Mouse (Mus musculus) left cerebral cortex, postnatal 14 days (tissue): Measurements from ENCODE around the gene Syk. TPM values are rescaled to one million over a fixed set of nuclear protein-coding genes. Genes with fewer than 3 reads are reported as not detected.

Experiments used
- DNase-seq, 2 experiments: peaks; one replicate each; pipeline ENCODE4 v3.0.0; 2021 to 2022; ENCODE audit warnings: low spot score in 2 of 2, mixed read lengths in 1 of 2
- intact Hi-C: fragments of 180-260 bp; cut with DNase I; formaldehyde crosslinking; loops from one replicate; pipeline ENCODE4 v1.15.1; 2025
- long read RNA-seq, 2 experiments: library from polyadenylated mRNA; stranded (forward); transcript quantifications; one replicate each; pipeline ENCODE4 v2.0.0; 2021
- total RNA-seq, 2 experiments: library from RNA; stranded (reverse); gene quantifications; 2 replicates each; pipeline ENCODE4 v1.2.3; 2021

Gene Syk
- total RNA-seq = 1 to 10 TPM; 2.9 to 4.5 TPM
- long read RNA-seq, experiment 1, partial matches to known transcripts = 1 of 3 reads
- long read RNA-seq, experiment 1, other reads (novel, unspliced or antisense) = 2 of 3 reads
- long read RNA-seq, experiment 2, full-length matches to known transcripts = 1 of 5 reads
- long read RNA-seq, experiment 2, partial matches to known transcripts = 1 of 5 reads
- long read RNA-seq, experiment 2, other reads (novel, unspliced or antisense) = 3 of 5 reads

- peak; percentile 21 to 63 for DNase-seq
- intact Hi-C loops = no loop called here
Observed at GRCm38 (mm10) chr13:52582878-52583661, at the start of gene Syk. Gene Syk, plus strand, starts transcription at chr13:52583173.

- intact Hi-C loops = loop anchor here (10.0 kb wide), 1 partner anchor 689 kb away; the partner anchor contains the start of gene Gadd45g
Observed at GRCm38 (mm10) chr13:52533644-52534043, 49.3 kb upstream of the Syk start.

GRCm38 (mm10) chr13:52535542-52535941 is 47.4 kb upstream of the Syk start:
- intact Hi-C loops = loop anchor here (5.0 to 10.0 kb wide), 2 partner anchors 87 to 691 kb away; partner anchors contain the start of gene Gadd45g
- peak; percentile 47 to 68 for DNase-seq

More at GRCm38 (mm10) chr13:52533644-52534043, 49.3 kb upstream of the Syk start:
- DNase-seq = no peak

GRCm38 (mm10) chr13:52537754-52538587 is 45.0 kb upstream of the Syk start:
- intact Hi-C loops = loop anchor here (5.0 to 10.0 kb wide), 2 partner anchors 84 to 693 kb away; partner anchors contain the start of gene Gadd45g

GRCm38 (mm10) chr13:52538588-52539116 is 44.3 kb upstream of the Syk start:
- intact Hi-C loops = loop anchor here (5.0 to 10.0 kb wide), 2 partner anchors 84 to 694 kb away; partner anchors contain the start of gene Gadd45g
- no peak for DNase-seq

More at GRCm38 (mm10) chr13:52537754-52538587, 45.0 kb upstream of the Syk start:
- no peak for DNase-seq

GRCm38 (mm10) chr13:52539461-52539860 is 43.5 kb upstream of the Syk start:
- intact Hi-C loops = loop anchor here (5.0 to 10.0 kb wide), 2 partner anchors 83 to 695 kb away; partner anchors contain the start of gene Gadd45g

GRCm38 (mm10) chr13:52541385-52542035 is 41.5 kb upstream of the Syk start:
- DNase-seq = no peak
- intact Hi-C loops = no loop called here

More at GRCm38 (mm10) chr13:52539461-52539860, 43.5 kb upstream of the Syk start:
- DNase-seq = no peak

- DNase-seq = no peak
Observed at GRCm38 (mm10) chr13:52542036-52542526, 40.9 kb upstream of the Syk start.

GRCm38 (mm10) chr13:52542636-52543035 is 40.3 kb upstream of the Syk start:
- intact Hi-C loops = no loop called here
- DNase-seq = no peak

More at GRCm38 (mm10) chr13:52542036-52542526, 40.9 kb upstream of the Syk start:
- intact Hi-C loops = no loop called here

- DNase-seq = no peak
- intact Hi-C loops = no loop called here
Observed at GRCm38 (mm10) chr13:52546288-52546687, 36.7 kb upstream of the Syk start.

- intact Hi-C loops = no loop called here
Observed at GRCm38 (mm10) chr13:52550690-52551193, 32.2 kb upstream of the Syk start.

GRCm38 (mm10) chr13:52551275-52551674 is 31.7 kb upstream of the Syk start:
- no peak for DNase-seq
- intact Hi-C loops = no loop called here

More at GRCm38 (mm10) chr13:52550690-52551193, 32.2 kb upstream of the Syk start:
- no peak for DNase-seq

- intact Hi-C loops = no loop called here
- no peak for DNase-seq
Observed at GRCm38 (mm10) chr13:52552822-52553477, 30.0 kb upstream of the Syk start.

GRCm38 (mm10) chr13:52554722-52555121 is 28.3 kb upstream of the Syk start:
- DNase-seq = no peak
- intact Hi-C loops = no loop called here

- intact Hi-C loops = no loop called here
- DNase-seq = no peak
Observed at GRCm38 (mm10) chr13:52557421-52557820, 25.6 kb upstream of the Syk start.

- DNase-seq = no peak
- intact Hi-C loops = loop anchor here (10.0 kb wide), 1 partner anchor 307 kb away; no protein-coding TSS in a partner anchor
Observed at GRCm38 (mm10) chr13:52561367-52562165, 21.4 kb upstream of the Syk start.

GRCm38 (mm10) chr13:52562166-52562571 is 20.8 kb upstream of the Syk start:
- DNase-seq = no peak
- intact Hi-C loops = loop anchor here (10.0 kb wide), 1 partner anchor 307 kb away; no protein-coding TSS in a partner anchor
